Mouse (Mus musculus): ENCODE measurements around the gene Epha10. TPM values are rescaled to one million over a fixed set of nuclear protein-coding genes. Genes with fewer than 3 reads are reported as not detected.

Epha10 gene
- 1.5 and 1.9 TPM in 2 replicates for polyA plus RNA-seq (2016; fragmentation: Nextera tagmentation; extraction: Ambion mirVana)

- Histone ChIP-seq H3K9ac (no peak within 1 kb of the TSS), H3K4me2 (replicated peaks) (peak within 1 kb of the TSS; percentile 66), H3K9me3 (no peaks in the 10 kb centered on the region), H3K36me3 (no peaks in the 10 kb centered on the region), H3K4me1 (peaks cover 13% of the 10 kb centered on the region), H3K27me3 (peaks cover 64% of the 10 kb centered on the region), H3K27ac (no peak within 1 kb of the TSS), H3K4me3 (peak within 1 kb of the TSS; percentile 33)
- WGBS: 7% methylated on average over 11 of the region's 11 CpGs
- ATAC-seq (ENCODE audit: insufficient number of reproducible peaks, insufficient read depth, low FRiP score, low TSS enrichment): no peak
Observed at GRCm38 (mm10) chr4:124880599-124880998, at the start of gene Epha10. TSS of gene Epha10 (plus strand) at chr4:124880899.

DNA sequence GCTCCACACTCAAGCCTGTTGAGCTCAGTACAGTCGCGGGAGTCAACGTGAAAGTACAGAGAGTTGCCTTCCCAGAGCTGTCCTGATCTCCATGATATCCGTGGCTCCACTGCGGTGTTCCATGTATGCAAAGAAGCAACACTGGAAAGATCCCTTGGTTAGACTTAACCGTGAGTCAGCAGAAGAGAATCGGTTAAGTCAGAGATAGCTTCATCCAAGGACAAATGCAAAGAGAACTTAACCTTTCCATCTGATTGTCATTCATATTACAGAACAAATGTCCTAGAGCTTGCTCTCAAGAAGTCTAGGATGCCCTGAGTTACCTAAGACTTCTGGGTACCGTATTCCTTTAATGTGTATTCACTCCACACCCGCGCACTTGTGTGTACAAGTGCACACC, 47.9 kb upstream of the Epha10 start:
- WGBS: 95% methylated on average over 10 of the region's 10 CpGs
- peaks cover 56% of the 10 kb centered on the region for H3K36me3 ChIP-seq

GRCm38 (mm10) chr4:124838035-124838700, 42.5 kb upstream of the Epha10 start:
- no peaks in the 10 kb centered on the region for H3K9me3 ChIP-seq
- no peak overlapping the region for H3K9ac ChIP-seq
- no peak overlapping the region for H3K4me2 ChIP-seq (replicated peaks)
- no peak overlapping the region for H3K27ac ChIP-seq
- peaks cover 64% of the 10 kb centered on the region for H3K36me3 ChIP-seq
- H3K4me3 ChIP-seq: no peak overlapping the region
- ATAC-seq (ENCODE audit: insufficient number of reproducible peaks, insufficient read depth, low FRiP score, low TSS enrichment): no peak
- no peaks in the 10 kb centered on the region for H3K27me3 ChIP-seq
- WGBS: 88% methylated on average over 14 of the region's 14 CpGs
- no peaks in the 10 kb centered on the region for H3K4me1 ChIP-seq

More for the DNA sequence above, 47.9 kb upstream of the Epha10 start:
- H3K27me3 ChIP-seq: no peaks in the 10 kb centered on the region
- H3K4me1 ChIP-seq: no peaks in the 10 kb centered on the region
- no peaks in the 10 kb centered on the region for H3K9me3 ChIP-seq
- H3K4me3 ChIP-seq: no peak overlapping the region
- ATAC-seq (ENCODE audit: insufficient number of reproducible peaks, insufficient read depth, low FRiP score, low TSS enrichment): no peak
- H3K9ac ChIP-seq: no peak overlapping the region
- H3K27ac ChIP-seq: no peak overlapping the region
- no peak overlapping the region for H3K4me2 ChIP-seq (replicated peaks)

- Histone ChIP-seq H3K4me2 (replicated peaks) (no peak overlapping the region), H3K4me3 (no peak overlapping the region), H3K4me1 (no peaks in the 10 kb centered on the region), H3K9ac (no peak overlapping the region), H3K27ac (no peak overlapping the region), H3K36me3 (peaks cover 56% of the 10 kb centered on the region), H3K9me3 (no peaks in the 10 kb centered on the region), H3K27me3 (no peaks in the 10 kb centered on the region)
- no peak for ATAC-seq (ENCODE audit: insufficient number of reproducible peaks, insufficient read depth, low FRiP score, low TSS enrichment)
- 94% methylated on average over 1 of the region's 1 CpGs for WGBS
Observed at GRCm38 (mm10) chr4:124840998-124841397, 39.7 kb upstream of the Epha10 start.

DNA sequence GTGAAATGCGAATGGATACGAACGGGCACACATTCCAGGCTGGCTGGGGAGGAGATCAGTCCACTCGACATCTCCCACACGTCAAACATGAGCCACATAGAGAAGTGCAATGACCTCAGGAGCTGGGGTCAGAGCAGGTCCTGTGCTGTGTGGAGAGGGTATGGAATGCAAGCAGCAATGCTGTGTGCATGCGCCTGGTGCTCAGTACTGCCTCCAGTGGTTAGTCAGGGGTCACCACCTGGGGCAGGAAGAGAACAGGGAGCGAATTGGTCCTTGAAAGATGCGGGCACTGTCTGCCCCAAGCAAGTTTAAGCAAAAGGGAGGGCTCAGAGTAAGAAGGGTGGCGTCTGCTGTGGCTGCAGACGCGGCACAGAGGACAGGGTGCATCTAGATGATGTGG, 37.2 kb upstream of the Epha10 start:
- H3K36me3 ChIP-seq: peaks cover 43% of the 10 kb centered on the region
- WGBS: 55% methylated on average over 11 of the region's 11 CpGs
- no peak overlapping the region for H3K9ac ChIP-seq
- no peaks in the 10 kb centered on the region for H3K27me3 ChIP-seq
- no peaks in the 10 kb centered on the region for H3K4me1 ChIP-seq
- no peak for ATAC-seq (ENCODE audit: insufficient number of reproducible peaks, insufficient read depth, low FRiP score, low TSS enrichment)
- no peaks in the 10 kb centered on the region for H3K9me3 ChIP-seq
- no peak overlapping the region for H3K4me3 ChIP-seq
- H3K27ac ChIP-seq: no peak overlapping the region
- H3K4me2 ChIP-seq (replicated peaks): no peak overlapping the region

- no peak overlapping the region for H3K4me3 ChIP-seq
Observed at GRCm38 (mm10) chr4:124847573-124847972, 33.1 kb upstream of the Epha10 start.

GRCm38 (mm10) chr4:124849631-124850260, 31.0 kb upstream of the Epha10 start:
- H3K4me2 ChIP-seq (replicated peaks): peak overlapping the region; percentile 86
- peak overlapping the region; percentile 91 for H3K27ac ChIP-seq
- H3K9me3 ChIP-seq: no peaks in the 10 kb centered on the region
- 2% methylated on average over 24 of the region's 24 CpGs for WGBS
- H3K4me1 ChIP-seq: peaks cover 22% of the 10 kb centered on the region
- peak overlapping the region; percentile 100 for H3K4me3 ChIP-seq
- H3K36me3 ChIP-seq: peaks cover 21% of the 10 kb centered on the region
- H3K9ac ChIP-seq: peak overlapping the region; percentile 93
- ATAC-seq (ENCODE audit: insufficient number of reproducible peaks, insufficient read depth, low FRiP score, low TSS enrichment): peak; percentile 54
- H3K27me3 ChIP-seq: no peaks in the 10 kb centered on the region

More at GRCm38 (mm10) chr4:124847573-124847972, 33.1 kb upstream of the Epha10 start:
- WGBS: 13% methylated on average over 8 of the region's 8 CpGs
- no peak overlapping the region for H3K4me2 ChIP-seq (replicated peaks)
- no peak overlapping the region for H3K27ac ChIP-seq
- H3K36me3 ChIP-seq: peaks cover 14% of the 10 kb centered on the region
- H3K9me3 ChIP-seq: no peaks in the 10 kb centered on the region
- peaks cover 19% of the 10 kb centered on the region for H3K4me1 ChIP-seq
- ATAC-seq (ENCODE audit: insufficient number of reproducible peaks, insufficient read depth, low FRiP score, low TSS enrichment): no peak
- H3K27me3 ChIP-seq: no peaks in the 10 kb centered on the region
- H3K9ac ChIP-seq: no peak overlapping the region

DNA sequence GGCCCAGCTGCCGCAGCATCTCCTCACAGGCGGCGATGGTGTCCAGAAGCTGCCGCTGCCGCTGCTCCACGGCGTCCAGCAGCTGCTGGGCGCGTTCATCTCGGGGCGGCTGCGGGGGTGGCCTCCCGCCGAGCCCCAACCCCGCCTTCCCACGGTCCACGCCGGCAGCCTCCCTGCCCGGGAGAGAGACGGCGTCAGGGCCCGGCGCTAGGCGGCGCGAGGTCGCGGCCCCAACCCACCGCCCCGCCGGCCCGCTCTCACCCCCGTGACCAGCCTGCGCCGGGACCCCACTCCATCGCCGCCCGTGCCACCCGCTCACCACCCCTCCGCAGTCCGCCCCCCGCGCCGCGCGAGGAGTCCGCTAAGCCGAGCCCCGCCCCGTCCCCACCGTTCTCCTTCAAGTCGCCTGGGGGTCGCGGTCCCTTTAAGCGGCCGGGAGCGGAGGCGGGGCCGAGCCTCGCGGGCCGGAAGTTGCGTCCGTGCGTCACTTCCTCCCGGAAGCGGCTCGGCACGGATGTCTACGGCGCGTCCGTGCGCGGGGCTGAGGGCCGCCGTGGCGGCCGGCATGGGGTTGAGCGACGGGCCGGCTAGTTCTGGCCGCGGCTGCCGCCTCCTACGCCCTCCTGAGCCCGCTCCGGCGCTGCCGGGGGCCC, 30.3 kb upstream of the Epha10 start, which contains the start of gene Yrdc:
Yrdc (plus strand) TSS at position 419 of the 653 bp plus-strand sequence.
- no peaks in the 10 kb centered on the region for H3K9me3 ChIP-seq
- H3K4me3 ChIP-seq: peak within 1 kb of the TSS; percentile 100
- no peaks in the 10 kb centered on the region for H3K27me3 ChIP-seq
- 1% methylated on average over 80 of the region's 90 CpGs for WGBS
- peak within 1 kb of the TSS; percentile 93 for H3K9ac ChIP-seq
- peaks cover 18% of the 10 kb centered on the region for H3K36me3 ChIP-seq
- peak; percentile 84 for ATAC-seq (ENCODE audit: insufficient number of reproducible peaks, insufficient read depth, low FRiP score, low TSS enrichment)
- H3K4me2 ChIP-seq (replicated peaks): peak within 1 kb of the TSS; percentile 86
- H3K27ac ChIP-seq: peak within 1 kb of the TSS; percentile 91
- peaks cover 22% of the 10 kb centered on the region for H3K4me1 ChIP-seq

- Histone ChIP-seq H3K4me1 (peaks cover 22% of the 10 kb centered on the region), H3K4me2 (replicated peaks) (peak within 1 kb of the TSS; percentile 86), H3K9me3 (no peaks in the 10 kb centered on the region), H3K27ac (peak within 1 kb of the TSS; percentile 91), H3K27me3 (no peaks in the 10 kb centered on the region), H3K9ac (peak within 1 kb of the TSS; percentile 93), H3K4me3 (peak within 1 kb of the TSS; percentile 100), H3K36me3 (peaks cover 25% of the 10 kb centered on the region)
- under 1% methylated on average over 75 of the region's 75 CpGs for WGBS
- ATAC-seq (ENCODE audit: insufficient number of reproducible peaks, insufficient read depth, low FRiP score, low TSS enrichment): peak; percentile 42; the same call in 1 of the 2 replicates
Observed at GRCm38 (mm10) chr4:124850933-124851658, 29.6 kb upstream of the Epha10 start, which contains the start of gene 1110065P20Rik. TSS of gene 1110065P20Rik (minus strand) at chr4:124851196.

- Histone ChIP-seq H3K9me3 (no peaks in the 10 kb centered on the region), H3K27me3 (peaks cover 13% of the 10 kb centered on the region), H3K36me3 (peaks cover 36% of the 10 kb centered on the region), H3K9ac (no peak overlapping the region), H3K4me2 (replicated peaks) (no peak overlapping the region), H3K4me3 (no peak overlapping the region), H3K4me1 (peaks cover 20% of the 10 kb centered on the region), H3K27ac (no peak overlapping the region)
- 89% methylated on average over 8 of the region's 8 CpGs for WGBS
- ATAC-seq (ENCODE audit: insufficient number of reproducible peaks, insufficient read depth, low FRiP score, low TSS enrichment): no peak
Observed at GRCm38 (mm10) chr4:124856294-124856693, 24.4 kb upstream of the Epha10 start.

DNA sequence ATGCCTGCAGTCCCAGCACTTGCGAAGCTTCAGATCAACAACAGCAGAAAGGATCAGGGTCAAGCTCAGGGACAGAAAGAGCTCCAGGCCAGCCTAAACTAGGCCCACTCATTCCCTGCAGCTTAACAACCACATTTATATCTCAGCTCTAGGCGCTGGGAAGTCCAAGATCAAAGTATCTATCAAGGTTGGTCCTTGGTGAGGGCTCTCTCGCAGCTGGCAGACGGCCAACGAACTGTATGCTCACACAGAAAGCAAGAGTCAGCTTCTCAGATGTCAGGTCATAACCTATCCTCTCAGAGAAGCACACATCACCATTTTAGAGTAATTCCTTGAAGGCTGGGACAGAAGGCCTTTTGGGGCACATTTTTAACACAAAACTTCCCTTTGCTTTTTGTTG, 22.3 kb upstream of the Epha10 start:
- Histone ChIP-seq H3K27ac (no peak overlapping the region), H3K4me2 (replicated peaks) (no peak overlapping the region), H3K9me3 (no peaks in the 10 kb centered on the region), H3K9ac (no peak overlapping the region), H3K36me3 (peaks cover 34% of the 10 kb centered on the region), H3K27me3 (peaks cover 33% of the 10 kb centered on the region), H3K4me1 (peaks cover 15% of the 10 kb centered on the region), H3K4me3 (no peak overlapping the region)
- no peak for ATAC-seq (ENCODE audit: insufficient number of reproducible peaks, insufficient read depth, low FRiP score, low TSS enrichment)
- 66% methylated on average over 5 of the region's 5 CpGs for WGBS

All from embryonic facial prominence, embryonic 12.5 days (tissue).